Mouse (Mus musculus): ENCODE data around the gene Psmg3.

The Psmg3 gene

GRCm38 (mm10) chr5:139794137-139794536 lies 32.5 kb downstream of the Psmg3 start:
- DNase-seq (ENCODE audit: low read depth, low spot score), result no peak

- DNase-seq (ENCODE audit: low read depth, low spot score), result no peak
These were observed 33.2 kb downstream of the Psmg3 start for GRCm38 (mm10) chr5:139793338-139794089.

- DNase-seq (ENCODE audit: low read depth, low spot score), result no peak
These were observed 33.7 kb downstream of the Psmg3 start for GRCm38 (mm10) chr5:139792966-139793337.

GRCm38 (mm10) chr5:139792159-139792775 lies 34.4 kb downstream of the Psmg3 start:
- no peak for DNase-seq (ENCODE audit: low read depth, low spot score)

- peak; percentile 72 for DNase-seq (ENCODE audit: low read depth, low spot score)
These were observed 35.2 kb downstream of the Psmg3 start, which contains the start of gene Mafk for GRCm38 (mm10) chr5:139791227-139792158. Mafk (plus strand) TSS chr5:139791513.

GRCm38 (mm10) chr5:139789466-139789865 lies 37.2 kb downstream of the Psmg3 start:
- no peak for DNase-seq (ENCODE audit: low read depth, low spot score)

- no peak for DNase-seq (ENCODE audit: low read depth, low spot score)
These were observed 45.3 kb downstream of the Psmg3 start for GRCm38 (mm10) chr5:139781406-139781805.

- DNase-seq (ENCODE audit: low read depth, low spot score), result no peak
These were observed 49.7 kb downstream of the Psmg3 start for GRCm38 (mm10) chr5:139776966-139777365.

GRCm38 (mm10) chr5:139775216-139775926 lies 51.3 kb downstream of the Psmg3 start, which contains the start of gene Ints1:
Ints1 (minus strand) TSS chr5:139775674.
- peak; percentile 87 for DNase-seq (ENCODE audit: low read depth, low spot score)
